Comparison of ENCODE assay signal across 9 mouse cellular contexts in genomic region chr15:32432927-32433832, GRCm38 (mm10).
A peak's percentile ranks its signal among the peaks of the same experiment; 100 is the strongest.
DNase-seq lines count a peak whose midpoint lies in the region; ATAC-seq lines count a peak whose summit lies in the region.
"Had no signal": no experiment of that assay in that cellular context is flagged by ENCODE, and none has a peak within 500 bp of the region (broad histone marks: within the 10 kb centered on the region; RNA-seq: fewer than 3 reads in every experiment).

No protein-coding gene starts in this region.

- WGBS in midbrain, embryonic 14.5 days, result 71% methylated on average over 13 of the region's 13 CpGs
- WGBS in midbrain, embryonic 16.5 days, result 71% methylated on average over 13 of the region's 13 CpGs

- no peaks in the 10 kb centered on the region for H3K9me3 ChIP-seq in midbrain, embryonic 14.5 days (ENCODE audit: control insufficient read depth, low read length)
- H3K9me3 ChIP-seq in midbrain, embryonic 16.5 days (replicated peaks; ENCODE audit: control insufficient read depth, low read length, poor library complexity, severe bottlenecking), result no peaks in the 10 kb centered on the region

- H3K27me3 ChIP-seq in midbrain, embryonic 14.5 days (ENCODE audit: control insufficient read depth, insufficient read depth, low read length), result no peaks in the 10 kb centered on the region
- no peaks in the 10 kb centered on the region for H3K27me3 ChIP-seq in midbrain, embryonic 16.5 days (ENCODE audit: control insufficient read depth, insufficient read depth, low read depth, low read length)

- peaks cover 5% of the 10 kb centered on the region; the same call in 1 of the 2 replicates for H3K4me1 ChIP-seq in midbrain, embryonic 14.5 days (ENCODE audit: control insufficient read depth, insufficient read depth, low read length)
- peaks cover 3% of the 10 kb centered on the region; the same call in 1 of the 2 replicates for H3K4me1 ChIP-seq in midbrain, embryonic 16.5 days (ENCODE audit: control insufficient read depth, insufficient read depth, low read length)

- H3K4me3 ChIP-seq in midbrain, embryonic 14.5 days (replicated peaks; ENCODE audit: low read depth, low read length), result no peak overlapping the region
- H3K4me3 ChIP-seq in midbrain, embryonic 16.5 days (ENCODE audit: low read depth, low read length), result no peak overlapping the region

- ATAC-seq in frontal cortex, adult (ENCODE audit: low TSS enrichment), result peak; percentile 88
- ATAC-seq in midbrain, embryonic 14.5 days (ENCODE audit: low FRiP score, low TSS enrichment), result peak; percentile 14; the same call in 1 of the 2 replicates
- no peak for ATAC-seq in midbrain, embryonic 16.5 days

- no peak overlapping the region for H3K9ac ChIP-seq in midbrain, embryonic 14.5 days (replicated peaks; ENCODE audit: low read length)
- H3K9ac ChIP-seq in midbrain, embryonic 16.5 days (ENCODE audit: low read depth, low read length), result no peak overlapping the region
- H3K9ac ChIP-seq: liver, embryonic 14.5 days had no signal

- no peak overlapping the region for H3K27ac ChIP-seq in midbrain, embryonic 14.5 days (replicated peaks; ENCODE audit: low read depth, low read length)
- no peak overlapping the region for H3K27ac ChIP-seq in midbrain, embryonic 16.5 days (ENCODE audit: low read length)
- H3K27ac ChIP-seq: liver, embryonic 14.5 days had no signal

- no peak overlapping the region for H3K4me2 ChIP-seq in midbrain, embryonic 14.5 days (ENCODE audit: low read length)
- H3K4me2 ChIP-seq in midbrain, embryonic 16.5 days (ENCODE audit: low read length), result no peak overlapping the region

- no peaks in the 10 kb centered on the region for H3K36me3 ChIP-seq in midbrain, embryonic 14.5 days (ENCODE audit: control insufficient read depth, insufficient read depth, low read length)
- H3K36me3 ChIP-seq in midbrain, embryonic 16.5 days (ENCODE audit: control insufficient read depth, insufficient read depth, low read length), result no peaks in the 10 kb centered on the region

- no peak for DNase-seq in frontal cortex, postnatal 10 days (ENCODE audit: low spot score in 2 of 2)
- DNase-seq in midbrain, embryonic 14.5 days, result no peak
- DNase-seq in hindlimb bud, embryonic 11.5 days (ENCODE audit: extremely low spot score, low read depth, low spot score), result peak; percentile 57
- DNase-seq in right cerebral cortex, postnatal 4 days, result peak; percentile 29
- DNase-seq in thymus, postnatal 25 days, result no peak
- DNase-seq in retina, postnatal 1 day, result no peak

Comparison
In these comparisons a context has a peak if more than half of its experiments do, and no peak if none do; other contexts are left out.
1. DNase-seq: peak in hindlimb bud, embryonic 11.5 days (single experiment) and right cerebral cortex, postnatal 4 days (single experiment); none in frontal cortex, postnatal 10 days (0 of 2), midbrain, embryonic 14.5 days (single experiment), thymus, postnatal 25 days (single experiment) and retina, postnatal 1 day (single experiment).